Mouse (Mus musculus): Measurements from ENCODE around the gene AU018091. TPM values are rescaled to one million over a fixed set of nuclear protein-coding genes. Genes with fewer than 3 reads are reported as not detected.

Gene AU018091
- total and polyA plus RNA-seq, 2 experiments from 2014 or later, result not detected

DNA sequence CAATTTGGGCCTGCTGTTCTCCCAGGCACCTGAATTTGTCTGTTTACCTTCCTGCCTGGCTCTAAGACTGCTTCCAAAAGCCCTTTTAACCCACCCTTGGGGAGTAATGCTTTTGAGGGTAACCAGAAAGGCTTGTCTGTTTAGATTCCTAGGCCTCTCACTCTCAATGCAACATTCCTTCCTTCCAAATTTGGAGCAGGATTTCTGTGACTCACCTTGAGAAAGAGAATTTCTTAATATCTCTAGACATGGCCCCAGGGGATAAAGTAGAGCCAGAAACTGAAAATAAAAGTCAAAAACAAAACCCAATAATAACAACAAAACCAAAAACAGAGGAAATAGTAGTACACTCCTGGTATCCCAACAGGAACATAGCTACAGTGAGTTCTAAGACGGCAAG, 707 bp downstream of the AU018091 start:
- WGBS, result 95% methylated on average over 1 of the region's 1 CpGs
- H3K9me3 ChIP-seq (ENCODE audit: low read length), result no peaks in the 10 kb centered on the region
- no peak overlapping the region for H3K27ac ChIP-seq (ENCODE audit: low read depth, low read length)
- DNase-seq (no peak), ATAC-seq (no peak)
- no peaks in the 10 kb centered on the region for H3K27me3 ChIP-seq (ENCODE audit: insufficient read depth, low read length)
- TF ChIP-seq CTCF (IDR thresholded peaks at IDR 0.05; ENCODE audit: low read depth), result no peak
- H3K36me3 ChIP-seq (ENCODE audit: insufficient read depth), result no peaks in the 10 kb centered on the region
- H3K4me2 ChIP-seq (ENCODE audit: low read depth), result no peak overlapping the region
- no peaks in the 10 kb centered on the region for H3K4me1 ChIP-seq (ENCODE audit: insufficient read depth)
- H3K9ac ChIP-seq, result no peak overlapping the region
- no peak overlapping the region for H3K4me3 ChIP-seq (ENCODE audit: low read depth, low read length)

DNA sequence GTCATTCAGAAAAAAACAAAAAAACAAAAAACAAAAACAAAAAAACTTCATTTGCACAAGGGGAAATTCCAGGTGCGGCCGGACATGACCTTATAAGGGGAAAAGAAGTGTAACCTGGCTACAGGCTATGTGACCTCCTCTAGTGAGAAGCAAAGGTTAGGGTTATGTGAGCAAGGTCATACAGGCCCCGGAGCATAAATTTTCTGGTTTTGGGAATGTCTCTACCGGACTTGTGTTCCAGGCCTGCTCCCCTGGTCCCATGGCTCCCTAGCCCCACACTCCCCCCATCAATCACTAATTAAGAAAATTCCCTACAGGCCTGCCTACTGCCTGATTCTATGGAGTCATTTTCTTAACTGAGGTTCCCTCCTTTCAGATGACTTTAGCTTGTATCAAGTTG, 2.7 kb downstream of the AU018091 start:
- Histone ChIP-seq H3K9ac (no peak overlapping the region), H3K4me3 (ENCODE audit: low read depth, low read length) (no peak overlapping the region), H3K36me3 (ENCODE audit: insufficient read depth) (no peaks in the 10 kb centered on the region), H3K9me3 (ENCODE audit: low read length) (0 out of 2 replicates have a peak, but pooled peaks cover under 1% of the 10 kb centered on the region), H3K27ac (ENCODE audit: low read depth, low read length) (no peak overlapping the region), H3K4me2 (ENCODE audit: low read depth) (no peak overlapping the region), H3K4me1 (ENCODE audit: insufficient read depth) (no peaks in the 10 kb centered on the region), H3K27me3 (ENCODE audit: insufficient read depth, low read length) (no peaks in the 10 kb centered on the region)
- 91% methylated on average over 4 of the region's 4 CpGs for WGBS
- ATAC-seq (no peak), DNase-seq (no peak)
- TF ChIP-seq CTCF (IDR thresholded peaks at IDR 0.05; ENCODE audit: low read depth), result no peak

DNA sequence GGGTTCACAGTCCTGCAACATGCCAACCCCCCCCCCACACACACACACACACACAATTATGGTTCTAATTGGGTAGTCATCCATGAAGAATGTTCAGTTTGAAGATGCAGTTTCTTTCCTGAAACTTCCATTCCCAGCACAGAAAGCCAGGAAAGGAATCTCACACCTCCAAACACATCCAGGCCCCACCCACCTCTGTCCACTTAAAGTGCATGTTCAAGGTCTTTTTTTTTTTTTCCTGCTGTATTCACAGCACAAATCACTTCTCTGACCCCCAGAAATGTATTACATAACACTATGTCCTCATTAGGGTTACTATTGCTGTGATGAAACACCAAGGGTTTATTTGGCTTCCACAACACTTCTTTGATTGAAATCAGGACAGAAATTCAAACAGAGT, 4.0 kb downstream of the AU018091 start:
- DNase-seq (no peak), ATAC-seq (no peak)
- no peaks in the 10 kb centered on the region for H3K4me1 ChIP-seq (ENCODE audit: insufficient read depth)
- no peak for TF ChIP-seq CTCF (IDR thresholded peaks at IDR 0.05; ENCODE audit: low read depth)
- peaks cover 3% of the 10 kb centered on the region; the same call in 1 of the 2 replicates for H3K9me3 ChIP-seq (ENCODE audit: low read length)
- no peak overlapping the region for H3K4me3 ChIP-seq (ENCODE audit: low read depth, low read length)
- H3K4me2 ChIP-seq (ENCODE audit: low read depth), result no peak overlapping the region
- no peak overlapping the region for H3K9ac ChIP-seq
- no peaks in the 10 kb centered on the region for H3K36me3 ChIP-seq (ENCODE audit: insufficient read depth)
- no peaks in the 10 kb centered on the region for H3K27me3 ChIP-seq (ENCODE audit: insufficient read depth, low read length)
- no peak overlapping the region for H3K27ac ChIP-seq (ENCODE audit: low read depth, low read length)

DNA sequence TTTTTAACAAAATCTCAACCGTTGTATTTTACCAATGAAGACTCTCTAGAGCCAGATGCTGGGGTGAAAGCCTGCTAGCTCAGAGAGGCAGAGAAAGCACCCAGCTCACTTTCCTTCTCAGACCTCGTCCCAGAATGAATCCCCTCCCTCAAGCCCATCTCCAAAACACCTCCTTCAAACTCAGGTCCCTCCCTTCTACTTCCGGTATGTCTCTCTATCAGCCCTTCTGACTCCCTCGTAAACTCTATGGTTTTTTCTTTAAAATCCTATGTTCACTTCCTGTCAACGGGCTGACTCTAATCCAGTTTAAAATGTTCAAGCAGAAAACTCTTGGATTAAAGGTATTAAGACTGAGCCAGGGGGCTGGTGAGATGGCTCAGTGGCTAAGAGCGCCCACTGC, 4.6 kb downstream of the AU018091 start:
- TF ChIP-seq CTCF (IDR thresholded peaks at IDR 0.05; ENCODE audit: low read depth), result no peak
- no peak overlapping the region for H3K27ac ChIP-seq (ENCODE audit: low read depth, low read length)
- no peaks in the 10 kb centered on the region for H3K4me1 ChIP-seq (ENCODE audit: insufficient read depth)
- DNase-seq (no peak), ATAC-seq (no peak)
- H3K4me3 ChIP-seq (ENCODE audit: low read depth, low read length), result no peak overlapping the region
- H3K27me3 ChIP-seq (ENCODE audit: insufficient read depth, low read length), result no peaks in the 10 kb centered on the region
- no peak overlapping the region for H3K9ac ChIP-seq
- H3K36me3 ChIP-seq (ENCODE audit: insufficient read depth), result no peaks in the 10 kb centered on the region
- 86% methylated on average over 6 of the region's 6 CpGs for WGBS
- H3K4me2 ChIP-seq (ENCODE audit: low read depth), result no peak overlapping the region
- peaks cover 3% of the 10 kb centered on the region; the same call in 1 of the 2 replicates for H3K9me3 ChIP-seq (ENCODE audit: low read length)

DNA sequence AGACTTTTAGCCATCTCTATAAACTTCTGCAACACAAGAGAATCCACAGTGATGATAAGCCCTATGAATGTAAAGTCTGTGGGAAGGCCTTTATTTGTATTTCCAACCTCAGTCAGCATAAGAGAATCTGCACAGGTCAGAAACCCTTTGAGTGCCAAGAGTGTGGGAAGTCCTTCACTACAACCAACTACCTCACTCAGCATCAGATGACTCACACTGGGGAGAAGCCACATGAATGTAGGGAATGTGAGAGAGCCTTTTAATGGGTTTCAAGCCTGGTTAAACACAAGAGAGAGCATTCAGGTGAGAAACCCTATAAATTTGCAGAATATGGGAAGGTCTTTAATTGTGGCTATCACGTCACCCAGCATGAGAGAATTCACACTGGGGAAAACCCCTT, 18.6 kb downstream of the AU018091 start:
- no peak for TF ChIP-seq CTCF (IDR thresholded peaks at IDR 0.05; ENCODE audit: low read depth)

DNA sequence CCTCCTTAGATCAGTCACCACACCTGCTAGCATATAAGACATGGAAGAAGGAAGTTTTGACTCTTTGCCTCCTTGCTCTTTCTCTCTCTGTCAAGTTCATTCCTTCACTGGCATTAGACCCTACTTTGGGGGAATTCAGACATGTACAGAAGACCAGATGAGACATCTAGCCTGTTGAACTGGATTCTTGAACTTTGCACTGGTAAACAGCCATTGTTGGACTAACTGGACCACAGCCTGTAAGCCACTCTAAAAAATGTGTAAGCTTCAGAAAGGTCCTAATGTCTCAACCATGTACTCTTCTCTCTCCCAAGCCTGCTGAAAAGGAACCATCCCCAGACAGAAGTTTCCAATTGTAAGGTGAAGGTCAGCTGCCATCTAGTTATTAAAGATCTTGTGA, 22.9 kb downstream of the AU018091 start:
- TF ChIP-seq CTCF (IDR thresholded peaks at IDR 0.05; ENCODE audit: low read depth), result no peak
- H3K27me3 ChIP-seq (ENCODE audit: insufficient read depth, low read length), result no peaks in the 10 kb centered on the region
- no peak overlapping the region for H3K4me2 ChIP-seq (ENCODE audit: low read depth)

More for the DNA sequence above, 18.6 kb downstream of the AU018091 start:
- Histone ChIP-seq H3K4me1 (ENCODE audit: insufficient read depth) (no peaks in the 10 kb centered on the region), H3K27me3 (ENCODE audit: insufficient read depth, low read length) (no peaks in the 10 kb centered on the region), H3K4me2 (ENCODE audit: low read depth) (no peak overlapping the region), H3K9ac (no peak overlapping the region), H3K27ac (ENCODE audit: low read depth, low read length) (no peak overlapping the region), H3K4me3 (ENCODE audit: low read depth, low read length) (no peak overlapping the region), H3K36me3 (ENCODE audit: insufficient read depth) (no peaks in the 10 kb centered on the region), H3K9me3 (ENCODE audit: low read length) (0 out of 2 replicates have a peak, but pooled peaks cover 5% of the 10 kb centered on the region)
- WGBS, result 78% methylated on average over 1 of the region's 1 CpGs
- ATAC-seq, result no peak
- no peak for DNase-seq

DNA sequence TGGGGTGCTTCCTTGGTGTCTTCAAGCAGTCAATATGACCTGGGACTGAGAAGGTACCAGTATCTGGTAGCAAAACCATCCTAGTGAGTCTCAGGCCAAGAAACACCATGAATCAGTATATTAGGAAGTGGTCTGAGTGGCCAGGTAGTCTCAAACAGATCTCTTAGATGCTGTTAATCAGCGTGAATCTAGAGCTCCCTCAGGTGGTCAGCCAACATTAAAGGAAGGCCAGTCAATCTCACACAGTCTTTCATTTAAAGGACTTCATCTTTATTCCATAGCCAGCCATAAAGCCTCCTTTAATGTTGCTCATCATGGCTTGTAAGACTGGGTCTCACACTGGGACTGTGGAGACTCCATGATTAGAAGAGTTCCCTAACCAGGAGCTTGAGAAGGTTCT, 25.7 kb downstream of the AU018091 start:
- no peak overlapping the region for H3K4me3 ChIP-seq (ENCODE audit: low read depth, low read length)
- no peaks in the 10 kb centered on the region for H3K27me3 ChIP-seq (ENCODE audit: insufficient read depth, low read length)
- no peaks in the 10 kb centered on the region for H3K36me3 ChIP-seq (ENCODE audit: insufficient read depth)
- no peak overlapping the region for H3K9ac ChIP-seq
- H3K9me3 ChIP-seq (ENCODE audit: low read length), result no peaks in the 10 kb centered on the region; the same call in 1 of the 2 replicates
- H3K4me2 ChIP-seq (ENCODE audit: low read depth), result no peak overlapping the region
- H3K27ac ChIP-seq (ENCODE audit: low read depth, low read length), result no peak overlapping the region
- no peaks in the 10 kb centered on the region for H3K4me1 ChIP-seq (ENCODE audit: insufficient read depth)
- 15% methylated on average over 1 of the region's 1 CpGs for WGBS
- DNase-seq (no peak), ATAC-seq (no peak)
- no peak for TF ChIP-seq CTCF (IDR thresholded peaks at IDR 0.05; ENCODE audit: low read depth)

More for the DNA sequence above, 22.9 kb downstream of the AU018091 start:
- ATAC-seq, result no peak
- Histone ChIP-seq H3K9me3 (ENCODE audit: low read length) (peaks cover 5% of the 10 kb centered on the region; the same call in 1 of the 2 replicates), H3K9ac (no peak overlapping the region), H3K4me1 (ENCODE audit: insufficient read depth) (no peaks in the 10 kb centered on the region), H3K36me3 (ENCODE audit: insufficient read depth) (no peaks in the 10 kb centered on the region), H3K4me3 (ENCODE audit: low read depth, low read length) (no peak overlapping the region), H3K27ac (ENCODE audit: low read depth, low read length) (no peak overlapping the region)
- no peak for DNase-seq

DNA sequence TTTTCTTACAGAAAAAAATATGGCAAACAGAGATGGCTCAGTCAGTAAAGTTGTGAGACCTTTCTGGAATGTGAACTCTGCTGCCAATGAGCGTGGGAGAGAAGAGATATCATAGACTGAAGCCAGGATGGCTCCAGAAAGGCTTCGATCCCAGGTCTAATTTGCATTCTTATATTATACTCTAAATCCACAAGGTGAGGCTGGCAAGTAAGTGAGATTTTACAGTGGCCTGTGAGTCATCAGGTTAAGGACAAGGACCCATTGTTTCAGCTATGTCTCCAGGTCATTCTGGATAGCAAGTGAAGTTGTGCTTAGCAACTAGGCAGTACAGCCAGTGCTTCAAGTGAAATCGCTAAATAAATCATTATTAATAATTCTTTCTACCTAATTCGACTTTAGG, 33.4 kb downstream of the AU018091 start:
- no peak overlapping the region for H3K4me3 ChIP-seq (ENCODE audit: low read depth, low read length)
- H3K36me3 ChIP-seq (ENCODE audit: insufficient read depth), result no peaks in the 10 kb centered on the region
- DNase-seq, result no peak
- H3K4me1 ChIP-seq (ENCODE audit: insufficient read depth), result no peaks in the 10 kb centered on the region
- H3K9me3 ChIP-seq (ENCODE audit: low read length), result no peaks in the 10 kb centered on the region
- no peak overlapping the region for H3K9ac ChIP-seq
- H3K4me2 ChIP-seq (ENCODE audit: low read depth), result no peak overlapping the region
- no peak for TF ChIP-seq CTCF (IDR thresholded peaks at IDR 0.05; ENCODE audit: low read depth)
- 81% methylated on average over 4 of the region's 4 CpGs for WGBS
- no peak for ATAC-seq
- no peaks in the 10 kb centered on the region for H3K27me3 ChIP-seq (ENCODE audit: insufficient read depth, low read length)
- no peak overlapping the region for H3K27ac ChIP-seq (ENCODE audit: low read depth, low read length)

Measured in forebrain, postnatal 0 days (tissue).